Mouse (Mus musculus): ENCODE measurements around the gene Camk1g. TPM values are rescaled to one million over a fixed set of nuclear protein-coding genes. Genes with fewer than 3 reads are reported as not detected.

Gene Camk1g
- total and polyA plus RNA-seq, 3 experiments: 0.16 to 2.8 TPM; not detected in 1

GRCm38 (mm10) chr1:193324224-193324623 is 45.9 kb downstream of the Camk1g start:
- DNase-seq: no peak
- Histone ChIP-seq H3K27me3 (ENCODE audit: control insufficient read depth, insufficient read depth, low read length) (no peaks in the 10 kb centered on the region), H3K4me3 (no peak overlapping the region), H3K27ac (no peak overlapping the region), H3K79me2 (replicated peaks; ENCODE audit: control insufficient read depth, insufficient read depth, low read length) (no peaks in the 10 kb centered on the region), H3K9ac (ENCODE audit: low read depth, low read length) (no peak overlapping the region), H3K36me3 (ENCODE audit: control insufficient read depth, insufficient read depth, low read length) (no peaks in the 10 kb centered on the region), H3K4me1 (ENCODE audit: control insufficient read depth, insufficient read depth, low read length) (peaks cover 5% of the 10 kb centered on the region)
- intact Hi-C loops (cut with DNase I): loop anchor here (1.0 kb wide), 1 partner anchor 69 kb away; no protein-coding TSS in a partner anchor
- WGBS: 55% methylated on average over 2 of the region's 2 CpGs
- TF ChIP-seq POLR2A (IDR thresholded peaks at IDR 0.05; ENCODE audit: insufficient read depth, low read depth, low read length): no peak
- TF ChIP-seq EP300 (IDR thresholded peaks at IDR 0.05; ENCODE audit: insufficient read depth, low read depth, low read length): no peak
- peak; percentile 78 for TF ChIP-seq CTCF (IDR thresholded peaks at IDR 0.05)

GRCm38 (mm10) chr1:193323686-193324085 is 46.4 kb downstream of the Camk1g start:
- Histone ChIP-seq H3K36me3 (ENCODE audit: control insufficient read depth, insufficient read depth, low read length) (no peaks in the 10 kb centered on the region), H3K27me3 (ENCODE audit: control insufficient read depth, insufficient read depth, low read length) (no peaks in the 10 kb centered on the region), H3K27ac (no peak overlapping the region), H3K79me2 (replicated peaks; ENCODE audit: control insufficient read depth, insufficient read depth, low read length) (no peaks in the 10 kb centered on the region), H3K9ac (ENCODE audit: low read depth, low read length) (no peak overlapping the region), H3K4me3 (no peak overlapping the region), H3K4me1 (ENCODE audit: control insufficient read depth, insufficient read depth, low read length) (peaks cover 5% of the 10 kb centered on the region)
- WGBS: 93% methylated on average over 6 of the region's 6 CpGs
- TF ChIP-seq POLR2A (IDR thresholded peaks at IDR 0.05; ENCODE audit: insufficient read depth, low read depth, low read length): no peak
- no peak for TF ChIP-seq CTCF (IDR thresholded peaks at IDR 0.05)
- TF ChIP-seq EP300 (IDR thresholded peaks at IDR 0.05; ENCODE audit: insufficient read depth, low read depth, low read length): no peak
- no peak for DNase-seq
- intact Hi-C loops (cut with DNase I): loop anchor here (1.0 kb wide), 1 partner anchor 68 kb away; no protein-coding TSS in a partner anchor

GRCm38 (mm10) chr1:193320398-193320797 is 49.7 kb downstream of the Camk1g start:
- no peaks in the 10 kb centered on the region for H3K27me3 ChIP-seq (ENCODE audit: control insufficient read depth, insufficient read depth, low read length)
- H3K4me1 ChIP-seq (ENCODE audit: control insufficient read depth, insufficient read depth, low read length): peaks cover 10% of the 10 kb centered on the region
- intact Hi-C loops (cut with DNase I): no loop called here
- H3K4me3 ChIP-seq: no peak overlapping the region
- DNase-seq: no peak
- WGBS: 88% methylated on average over 8 of the region's 8 CpGs
- H3K36me3 ChIP-seq (ENCODE audit: control insufficient read depth, insufficient read depth, low read length): no peaks in the 10 kb centered on the region; the same call in 1 of the 2 replicates
- TF ChIP-seq POLR2A (IDR thresholded peaks at IDR 0.05; ENCODE audit: insufficient read depth, low read depth, low read length) (no peak), CTCF (IDR thresholded peaks at IDR 0.05) (no peak), EP300 (IDR thresholded peaks at IDR 0.05; ENCODE audit: insufficient read depth, low read depth, low read length) (no peak)
- H3K9ac ChIP-seq (ENCODE audit: low read depth, low read length): no peak overlapping the region
- no peak overlapping the region for H3K27ac ChIP-seq
- H3K79me2 ChIP-seq (replicated peaks; ENCODE audit: control insufficient read depth, insufficient read depth, low read length): no peaks in the 10 kb centered on the region

- no peak for DNase-seq
- H3K36me3 ChIP-seq (ENCODE audit: control insufficient read depth, insufficient read depth, low read length): no peaks in the 10 kb centered on the region; the same call in 1 of the 2 replicates
- no peak overlapping the region for H3K27ac ChIP-seq
- H3K9ac ChIP-seq (ENCODE audit: low read depth, low read length): no peak overlapping the region
- H3K4me3 ChIP-seq: no peak overlapping the region
- TF ChIP-seq EP300 (IDR thresholded peaks at IDR 0.05; ENCODE audit: insufficient read depth, low read depth, low read length) (no peak), POLR2A (IDR thresholded peaks at IDR 0.05; ENCODE audit: insufficient read depth, low read depth, low read length) (no peak), CTCF (IDR thresholded peaks at IDR 0.05) (no peak)
- H3K4me1 ChIP-seq (ENCODE audit: control insufficient read depth, insufficient read depth, low read length): peaks cover 15% of the 10 kb centered on the region
- intact Hi-C loops (cut with DNase I): no loop called here
- no peaks in the 10 kb centered on the region for H3K27me3 ChIP-seq (ENCODE audit: control insufficient read depth, insufficient read depth, low read length)
- H3K79me2 ChIP-seq (replicated peaks; ENCODE audit: control insufficient read depth, insufficient read depth, low read length): no peaks in the 10 kb centered on the region
- WGBS: 48% methylated on average over 3 of the region's 3 CpGs
These were observed 50.4 kb downstream of the Camk1g start for GRCm38 (mm10) chr1:193319721-193320120.

GRCm38 (mm10) chr1:193317159-193317559 is 52.9 kb downstream of the Camk1g start:
- no peak overlapping the region for H3K9ac ChIP-seq (ENCODE audit: low read depth, low read length)
- no peaks in the 10 kb centered on the region for H3K27me3 ChIP-seq (ENCODE audit: control insufficient read depth, insufficient read depth, low read length)
- H3K36me3 ChIP-seq (ENCODE audit: control insufficient read depth, insufficient read depth, low read length): no peaks in the 10 kb centered on the region; the same call in 1 of the 2 replicates
- intact Hi-C loops (cut with DNase I): no loop called here
- H3K27ac ChIP-seq: peak overlapping the region; percentile 89
- H3K4me3 ChIP-seq: no peak overlapping the region
- 22% methylated on average over 6 of the region's 6 CpGs for WGBS
- peak; percentile 80 to 90 for DNase-seq
- H3K4me1 ChIP-seq (ENCODE audit: control insufficient read depth, insufficient read depth, low read length): peaks cover 18% of the 10 kb centered on the region
- no peaks in the 10 kb centered on the region for H3K79me2 ChIP-seq (replicated peaks; ENCODE audit: control insufficient read depth, insufficient read depth, low read length)
- TF ChIP-seq CTCF (IDR thresholded peaks at IDR 0.05): no peak
- TF ChIP-seq EP300 (IDR thresholded peaks at IDR 0.05; ENCODE audit: insufficient read depth, low read depth, low read length): peak; percentile 92

GRCm38 (mm10) chr1:193316358-193316750 is 53.7 kb downstream of the Camk1g start:
- Histone ChIP-seq H3K27me3 (ENCODE audit: control insufficient read depth, insufficient read depth, low read length) (no peaks in the 10 kb centered on the region), H3K79me2 (replicated peaks; ENCODE audit: control insufficient read depth, insufficient read depth, low read length) (no peaks in the 10 kb centered on the region), H3K9ac (ENCODE audit: low read depth, low read length) (0 out of 2 replicates have a peak overlapping the region, but pooled peaks have one; percentile 1), H3K36me3 (ENCODE audit: control insufficient read depth, insufficient read depth, low read length) (no peaks in the 10 kb centered on the region; the same call in 1 of the 2 replicates), H3K27ac (peak overlapping the region; percentile 89), H3K4me3 (no peak overlapping the region), H3K4me1 (ENCODE audit: control insufficient read depth, insufficient read depth, low read length) (peaks cover 20% of the 10 kb centered on the region)
- TF ChIP-seq EP300 (IDR thresholded peaks at IDR 0.05; ENCODE audit: insufficient read depth, low read depth, low read length) (no peak), POLR2A (IDR thresholded peaks at IDR 0.05; ENCODE audit: insufficient read depth, low read depth, low read length) (no peak), CTCF (IDR thresholded peaks at IDR 0.05) (no peak)
- intact Hi-C loops (cut with DNase I): no loop called here
- peak in 1 of 2 experiments; percentile 47 for DNase-seq
- WGBS: 39% methylated on average over 9 of the region's 9 CpGs

All from heart, adult 2 months (tissue).